Mouse (Mus musculus) liver, adult 2 months (tissue): ENCODE data around the gene Gm340.

ENCODE experiments used
- CTCF ChIP-seq: fragments of 200-500 bp; IDR thresholded peaks from 2 replicates; pipeline ENCODE4 v1.5.1; 2011; ENCODE audit warnings: low read depth, low read length, control low read depth
- POLR2A ChIP-seq: fragments of 200-500 bp; IDR thresholded peaks from 2 replicates; pipeline ENCODE4 v1.6.1; 2011; ENCODE audit warnings: low read length, control low read depth; ENCODE audit not compliant: insufficient read depth; ENCODE audit errors: extremely low read depth

- no peak for TF ChIP-seq CTCF
- no peak for TF ChIP-seq POLR2A
Observed at GRCm38 (mm10) chr19:41634099-41634498, 51.9 kb downstream of the Gm340 start.
